Mouse (Mus musculus) lung, embryonic 15.5 days (tissue): ENCODE data around the gene Mpeg1. TPM values are rescaled to one million over a fixed set of nuclear protein-coding genes. Genes with fewer than 3 reads are reported as not detected.

Experiments used
- ATAC-seq: fragments of 200-750 bp; cut with Nextera tagmentation; 2 replicates; pipeline ENCODE4 v1.8.0; 2017; ENCODE audit warnings: moderate number of reproducible peaks, borderline replicate concordance; ENCODE audit not compliant: low FRiP score, low TSS enrichment; ENCODE audit errors: extremely low read depth
- H3K27ac ChIP-seq: fragments of 300-500 bp; sonication (generic); 2 replicates; pipeline ENCODE4 v1.5.1; 2015; ENCODE audit warnings: moderate library complexity, mild to moderate bottlenecking, inconsistent platforms
- H3K27me3 ChIP-seq: fragments of 300-500 bp; sonication (generic); 2 replicates; pipeline ENCODE4 v1.6.1; 2015; ENCODE audit warnings: inconsistent platforms
- H3K36me3 ChIP-seq: fragments of 300-500 bp; sonication (generic); 2 replicates; pipeline ENCODE4 v1.6.1; 2015; ENCODE audit warnings: inconsistent platforms
- H3K4me1 ChIP-seq: fragments of 300-500 bp; sonication (generic); 2 replicates; pipeline ENCODE4 v1.6.1; 2015; ENCODE audit warnings: inconsistent platforms
- H3K4me2 ChIP-seq: fragments of 300-500 bp; sonication (generic); 2 replicates; pipeline ENCODE4 v1.6.1; 2015; ENCODE audit warnings: inconsistent platforms, mild to moderate bottlenecking, moderate library complexity
- H3K4me3 ChIP-seq: fragments of 300-500 bp; sonication (generic); 2 replicates; pipeline ENCODE4 v1.5.1; 2015; ENCODE audit warnings: mild to moderate bottlenecking, inconsistent platforms
- H3K9ac ChIP-seq: fragments of 300-500 bp; sonication (generic); 2 replicates; pipeline ENCODE4 v1.6.1; 2015; ENCODE audit warnings: inconsistent platforms
- H3K9me3 ChIP-seq: fragments of 300-500 bp; sonication (generic); 2 replicates; pipeline ENCODE4 v1.6.1; 2016; ENCODE audit warnings: inconsistent platforms
- WGBS: fragments of 180-500 bp; shearing (Covaris S2); methylation state at CpG from one replicate; pipeline ENCODE4 v1.1.7; 2015; 5-methylcytosine and 5-hydroxymethylcytosine counted together
- polyA plus RNA-seq: library from polyadenylated mRNA; unstranded; fragments of >200 nt; fragmentation: Nextera tagmentation; extraction: Ambion mirVana; gene quantifications from 2 replicates; pipeline ENCODE4 v1.2.1, GENCODE M21; 2015

Gene Mpeg1
- polyA plus RNA-seq, 1 experiment from 2014 or later, result 1.0 TPM

DNA sequence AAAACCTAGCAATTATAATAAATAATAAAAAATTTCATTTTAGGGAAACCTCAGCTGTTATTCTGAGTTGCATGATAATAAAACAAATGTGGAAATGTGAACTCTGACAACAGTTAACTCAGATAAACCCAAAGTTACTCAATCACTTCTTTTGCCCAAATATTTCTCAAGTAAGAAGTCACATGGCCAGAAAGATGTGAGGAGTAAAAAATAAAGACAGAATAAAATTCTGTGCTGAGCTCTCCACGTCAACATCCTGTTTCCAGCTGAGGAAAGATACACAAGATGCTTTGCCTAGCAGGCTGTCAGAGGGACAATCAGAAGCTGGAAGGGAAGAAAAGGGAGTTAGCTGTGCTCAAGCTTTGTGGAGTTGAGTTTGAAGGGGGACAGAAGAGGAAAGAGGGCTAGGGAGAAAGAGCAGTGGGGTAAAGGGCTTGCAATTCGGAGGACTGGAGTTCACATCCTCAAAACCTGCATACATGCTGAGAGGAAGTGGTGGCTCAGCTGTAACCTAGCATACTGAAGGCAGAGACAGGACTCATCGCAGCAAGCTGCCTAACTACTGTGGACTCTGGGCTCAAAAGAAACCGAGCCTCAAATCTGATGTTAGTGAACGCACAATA lies 20.4 kb upstream of the Mpeg1 start:
- WGBS, result 56% methylated on average over 5 of the region's 5 CpGs
- no peak for ATAC-seq
- Histone ChIP-seq H3K4me3 (no peak overlapping the region), H3K27me3 (no peaks in the 10 kb centered on the region), H3K27ac (no peak overlapping the region), H3K36me3 (no peaks in the 10 kb centered on the region), H3K4me1 (no peaks in the 10 kb centered on the region), H3K9me3 (no peaks in the 10 kb centered on the region), H3K4me2 (no peak overlapping the region), H3K9ac (no peak overlapping the region)

DNA sequence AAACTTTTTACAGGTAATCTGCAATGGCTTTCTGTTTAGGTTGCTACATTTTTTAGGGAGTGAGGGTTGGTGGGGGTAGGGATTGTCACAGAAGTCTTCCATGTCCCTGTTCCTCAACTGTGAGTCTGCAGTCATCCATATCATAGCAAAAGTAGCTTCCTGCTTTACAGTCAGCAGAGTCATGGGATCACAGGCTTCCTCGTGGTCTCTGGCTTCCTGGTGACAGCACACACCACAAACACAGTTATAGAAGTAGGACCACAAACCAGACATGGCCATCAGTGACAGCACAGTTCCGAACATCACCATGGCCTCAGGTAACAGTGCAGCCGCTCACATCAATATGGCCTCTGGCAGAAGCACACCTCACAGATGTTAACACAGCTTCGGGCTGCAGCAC lies 18.0 kb upstream of the Mpeg1 start:
- no peaks in the 10 kb centered on the region for H3K27me3 ChIP-seq
- no peak overlapping the region for H3K4me2 ChIP-seq
- H3K4me1 ChIP-seq, result no peaks in the 10 kb centered on the region
- ATAC-seq, result no peak
- WGBS, result 75% methylated on average over 4 of the region's 4 CpGs
- H3K9me3 ChIP-seq, result no peaks in the 10 kb centered on the region
- H3K27ac ChIP-seq, result no peak overlapping the region
- no peak overlapping the region for H3K4me3 ChIP-seq
- no peaks in the 10 kb centered on the region for H3K36me3 ChIP-seq
- no peak overlapping the region for H3K9ac ChIP-seq

DNA sequence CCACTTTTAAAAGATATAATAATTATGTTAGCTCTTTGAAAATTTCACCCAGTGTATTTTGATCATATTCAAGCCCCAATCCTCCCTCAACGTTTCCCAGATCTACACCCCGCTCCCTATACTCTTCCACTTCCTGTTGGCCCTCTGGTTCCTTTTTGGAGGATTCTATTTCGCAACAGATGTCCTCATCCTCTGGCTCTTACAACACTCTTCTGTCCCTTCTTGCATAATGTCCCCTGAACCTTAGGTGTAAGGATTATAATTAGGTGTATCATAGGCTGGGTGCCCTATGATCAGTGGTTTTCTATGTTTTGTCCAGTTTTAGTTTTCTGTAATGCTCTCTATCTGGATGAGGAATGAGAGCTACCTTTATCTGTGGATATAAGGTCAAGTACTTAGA lies 15.6 kb upstream of the Mpeg1 start:
- Histone ChIP-seq H3K4me2 (no peak overlapping the region), H3K4me1 (no peaks in the 10 kb centered on the region), H3K36me3 (no peaks in the 10 kb centered on the region), H3K27me3 (no peaks in the 10 kb centered on the region), H3K9me3 (no peaks in the 10 kb centered on the region), H3K9ac (no peak overlapping the region), H3K4me3 (no peak overlapping the region), H3K27ac (no peak overlapping the region)
- no peak for ATAC-seq
- WGBS, result 67% methylated on average over 3 of the region's 3 CpGs

DNA sequence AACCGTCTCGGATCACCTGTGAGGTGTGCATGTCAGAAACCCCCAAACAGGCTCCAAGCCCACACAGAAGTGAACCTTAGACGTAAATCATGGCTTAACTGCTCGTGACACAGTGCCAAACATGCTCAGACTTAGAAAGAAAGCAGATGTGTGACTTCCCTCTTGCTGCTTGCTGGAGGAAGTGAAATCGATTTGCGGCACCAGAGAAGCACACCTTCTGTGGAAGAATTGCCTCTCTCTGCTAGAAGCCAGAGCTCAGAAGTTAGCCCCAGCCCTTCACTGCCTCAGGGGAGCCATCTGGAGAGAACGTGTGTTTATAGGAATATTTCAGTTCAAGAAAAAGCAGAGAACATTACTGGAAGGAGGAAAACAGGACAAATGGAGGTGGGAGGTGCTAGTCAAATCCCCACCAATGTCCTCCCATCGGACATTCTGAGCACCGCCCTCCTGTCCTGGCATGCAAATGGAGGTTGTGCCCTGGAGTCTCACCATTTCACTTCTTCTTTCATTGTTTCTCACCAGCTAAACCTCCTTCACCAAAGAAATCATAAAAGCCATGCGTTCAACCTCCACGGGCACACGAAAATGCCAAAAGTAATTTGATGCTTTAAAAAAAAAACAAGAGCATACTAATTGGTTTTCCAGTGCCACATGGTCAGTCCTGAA lies 3.0 kb upstream of the Mpeg1 start:
- Histone ChIP-seq H3K9me3 (no peaks in the 10 kb centered on the region), H3K4me1 (peaks cover 1% of the 10 kb centered on the region), H3K27ac (no peak overlapping the region), H3K27me3 (no peaks in the 10 kb centered on the region), H3K4me3 (no peak overlapping the region), H3K4me2 (no peak overlapping the region), H3K36me3 (no peaks in the 10 kb centered on the region), H3K9ac (no peak overlapping the region)
- ATAC-seq, result no peak
- 74% methylated on average over 12 of the region's 12 CpGs for WGBS

DNA sequence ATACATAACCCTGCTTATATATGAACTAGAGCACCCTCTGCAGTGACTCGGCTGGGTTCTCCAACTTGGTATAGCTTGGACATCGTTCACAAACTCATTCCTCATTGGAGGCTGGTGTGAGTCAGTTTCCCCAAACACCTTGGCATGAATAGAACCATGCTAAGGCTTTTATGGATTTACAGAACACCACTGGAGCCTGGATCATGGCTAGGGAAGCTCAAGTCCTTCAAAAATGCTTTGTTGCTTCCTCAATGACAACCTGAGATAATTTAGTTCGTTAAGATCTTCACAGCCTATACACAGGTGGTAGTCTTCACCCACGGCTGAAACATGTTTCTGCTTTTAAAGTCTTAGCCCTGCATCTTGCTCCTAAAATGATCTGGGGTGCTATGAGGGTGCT lies 1.1 kb upstream of the Mpeg1 start:
- no peak for ATAC-seq
- Histone ChIP-seq H3K4me3 (no peak overlapping the region), H3K27me3 (no peaks in the 10 kb centered on the region), H3K27ac (no peak overlapping the region), H3K9me3 (no peaks in the 10 kb centered on the region), H3K4me1 (peaks cover 10% of the 10 kb centered on the region), H3K4me2 (no peak overlapping the region), H3K9ac (no peak overlapping the region), H3K36me3 (no peaks in the 10 kb centered on the region)
- WGBS, result 62% methylated on average over 4 of the region's 4 CpGs

DNA sequence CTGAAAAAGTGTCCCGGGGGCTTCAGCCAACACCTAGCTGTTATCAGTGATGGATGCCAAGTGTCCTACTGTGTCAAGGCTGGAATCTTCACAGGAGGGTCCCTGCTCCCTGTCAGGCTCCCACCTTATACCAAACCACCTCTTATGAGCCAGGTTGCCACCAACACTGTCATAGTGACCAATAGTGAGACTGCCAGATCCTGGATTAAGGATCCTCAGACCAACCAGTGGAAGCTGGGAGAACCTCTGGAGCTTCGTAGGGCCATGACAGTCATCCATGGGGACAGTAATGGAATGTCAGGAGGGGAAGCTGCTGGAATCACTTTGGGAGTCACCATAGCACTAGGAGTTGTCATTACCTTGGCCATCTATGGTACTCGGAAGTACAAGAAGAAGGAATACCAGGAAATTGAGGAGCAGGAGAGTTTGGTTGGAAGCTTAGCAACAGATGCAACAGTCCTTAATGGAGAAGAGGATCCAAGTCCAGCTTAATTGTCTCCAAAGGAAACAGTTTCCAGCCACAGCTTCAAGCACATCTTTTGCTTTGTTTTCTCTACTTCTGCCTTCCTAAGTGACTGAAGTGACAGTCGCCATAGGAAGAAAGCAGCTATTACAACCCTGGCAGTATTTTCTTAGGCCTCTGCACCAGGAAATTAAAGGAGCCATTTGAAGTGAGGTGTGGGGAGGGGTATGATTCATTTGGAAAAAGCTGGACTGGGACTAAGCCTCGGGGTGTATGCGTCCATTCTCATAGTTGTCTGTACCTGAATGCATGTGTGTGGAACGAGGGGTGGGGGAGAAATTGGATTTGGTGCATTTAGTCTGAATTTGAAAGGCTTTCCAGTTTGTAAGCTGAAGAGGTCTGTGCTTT lies 2.5 kb downstream of the Mpeg1 start:
- H3K9me3 ChIP-seq, result no peaks in the 10 kb centered on the region
- peak; percentile 33 for ATAC-seq
- H3K27me3 ChIP-seq, result no peaks in the 10 kb centered on the region
- H3K4me1 ChIP-seq, result peaks cover 10% of the 10 kb centered on the region
- H3K36me3 ChIP-seq, result peaks cover 2% of the 10 kb centered on the region; the same call in 1 of the 2 replicates
- H3K4me3 ChIP-seq, result no peak overlapping the region
- 63% methylated on average over 7 of the region's 7 CpGs for WGBS
- peak overlapping the region; percentile 90 for H3K27ac ChIP-seq
- H3K4me2 ChIP-seq, result no peak overlapping the region
- no peak overlapping the region for H3K9ac ChIP-seq

DNA sequence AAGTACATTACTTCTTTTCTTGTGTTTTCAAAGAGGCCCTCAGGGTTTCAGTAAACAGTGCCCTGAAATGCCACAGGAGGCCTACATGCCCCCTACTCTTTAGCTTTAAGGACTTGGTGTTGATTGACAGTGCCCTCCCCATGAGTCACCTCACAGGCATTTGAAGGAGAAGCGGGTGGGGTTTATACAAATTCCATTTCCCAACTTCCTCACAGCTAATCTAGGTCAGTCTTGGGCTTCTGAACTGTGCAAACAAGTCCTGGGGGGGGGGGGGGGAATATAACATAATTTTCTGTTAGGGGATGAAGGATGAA lies 3.1 kb downstream of the Mpeg1 start:
- Histone ChIP-seq H3K27me3 (no peaks in the 10 kb centered on the region), H3K27ac (peak overlapping the region; percentile 90), H3K9ac (no peak overlapping the region), H3K9me3 (no peaks in the 10 kb centered on the region), H3K4me2 (no peak overlapping the region), H3K4me1 (peaks cover 10% of the 10 kb centered on the region), H3K4me3 (no peak overlapping the region), H3K36me3 (peaks cover 6% of the 10 kb centered on the region; the same call in 1 of the 2 replicates)
- peak; percentile 87 for ATAC-seq
- 5% methylated on average over 1 of the region's 1 CpGs for WGBS

DNA sequence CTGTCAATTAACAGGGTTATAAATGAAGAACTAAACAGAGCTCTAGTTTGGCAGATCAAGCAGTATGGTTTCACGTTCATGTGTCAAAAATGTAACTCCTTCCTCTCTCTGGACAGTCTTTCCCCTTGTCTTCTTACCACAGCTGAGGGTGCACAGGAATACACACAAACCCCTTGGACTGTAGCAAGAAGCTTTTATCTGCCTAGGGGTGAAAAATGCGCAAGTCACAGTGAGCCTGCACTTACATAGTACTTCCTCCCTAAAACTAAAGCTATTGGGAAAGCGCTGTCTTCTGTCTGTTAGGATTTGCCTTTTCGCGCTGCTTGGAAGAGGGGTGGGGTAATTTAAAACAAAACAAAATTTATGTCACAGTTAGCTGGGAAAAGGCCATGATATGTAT lies 3.5 kb downstream of the Mpeg1 start:
- no peak for ATAC-seq
- no peak overlapping the region for H3K4me2 ChIP-seq
- 62% methylated on average over 5 of the region's 5 CpGs for WGBS
- peak overlapping the region; percentile 90 for H3K27ac ChIP-seq
- no peak overlapping the region for H3K4me3 ChIP-seq
- H3K9me3 ChIP-seq, result no peaks in the 10 kb centered on the region
- peaks cover 10% of the 10 kb centered on the region for H3K4me1 ChIP-seq
- no peak overlapping the region for H3K9ac ChIP-seq
- peaks cover 11% of the 10 kb centered on the region; the same call in 1 of the 2 replicates for H3K36me3 ChIP-seq
- H3K27me3 ChIP-seq, result no peaks in the 10 kb centered on the region

DNA sequence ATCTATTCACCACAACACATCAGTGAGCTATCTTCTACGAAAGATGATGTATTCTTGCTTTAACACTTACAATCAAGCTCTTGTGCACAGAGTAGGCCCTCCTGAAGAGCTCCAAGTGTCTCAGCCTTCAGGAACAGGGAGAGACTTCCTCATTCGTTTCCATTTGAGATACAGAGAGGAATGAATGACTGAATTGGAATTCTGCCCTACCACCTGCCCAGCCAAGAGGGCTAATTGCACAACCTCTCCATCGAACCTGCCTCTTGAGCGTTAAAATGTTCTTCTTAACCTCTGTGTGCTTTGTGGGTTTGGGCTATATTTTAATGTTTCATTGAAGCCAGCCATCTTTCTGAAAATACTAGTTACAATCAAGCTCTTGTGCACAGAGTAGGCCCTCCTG lies 4.1 kb downstream of the Mpeg1 start:
- Histone ChIP-seq H3K36me3 (peaks cover 16% of the 10 kb centered on the region), H3K9me3 (no peaks in the 10 kb centered on the region), H3K4me3 (no peak overlapping the region), H3K4me2 (no peak overlapping the region), H3K4me1 (peaks cover 10% of the 10 kb centered on the region), H3K9ac (no peak overlapping the region), H3K27me3 (no peaks in the 10 kb centered on the region), H3K27ac (peak overlapping the region; percentile 90)
- ATAC-seq, result no peak
- WGBS, result 46% methylated on average over 4 of the region's 4 CpGs

DNA sequence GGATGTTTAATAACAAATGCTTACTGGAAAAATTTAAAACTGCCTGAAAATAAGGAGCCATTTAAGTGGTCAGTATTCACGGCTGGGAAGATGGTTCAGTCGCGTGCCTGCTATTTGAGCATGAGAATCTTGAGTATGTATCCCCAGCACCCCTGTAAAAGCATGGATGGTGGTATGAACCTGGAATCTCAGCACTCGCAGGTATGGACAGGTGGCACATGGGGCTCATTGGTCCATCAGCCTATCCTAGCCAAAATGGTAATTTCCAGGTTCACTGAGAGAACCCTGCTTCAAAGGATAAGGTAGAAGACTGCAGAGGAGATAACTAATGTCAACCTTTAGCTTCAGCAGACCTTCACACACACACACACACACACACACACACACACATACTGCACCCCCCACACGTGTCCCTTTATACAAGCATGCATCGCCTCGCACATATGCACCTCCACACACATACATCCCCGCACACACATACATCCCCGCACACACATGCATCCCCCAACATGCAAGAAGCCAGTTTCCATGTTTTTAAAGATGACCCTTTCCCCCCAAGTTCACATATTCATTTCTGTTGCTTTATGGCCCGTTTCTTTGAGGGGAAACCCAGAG lies 5.1 kb downstream of the Mpeg1 start:
- peaks cover 10% of the 10 kb centered on the region for H3K4me1 ChIP-seq
- ATAC-seq, result no peak
- peaks cover 19% of the 10 kb centered on the region for H3K36me3 ChIP-seq
- H3K9ac ChIP-seq, result no peak overlapping the region
- no peaks in the 10 kb centered on the region for H3K9me3 ChIP-seq
- no peak overlapping the region for H3K4me3 ChIP-seq
- WGBS, result 85% methylated on average over 10 of the region's 10 CpGs
- H3K4me2 ChIP-seq, result no peak overlapping the region
- H3K27ac ChIP-seq, result peak overlapping the region; percentile 90
- H3K27me3 ChIP-seq, result no peaks in the 10 kb centered on the region

DNA sequence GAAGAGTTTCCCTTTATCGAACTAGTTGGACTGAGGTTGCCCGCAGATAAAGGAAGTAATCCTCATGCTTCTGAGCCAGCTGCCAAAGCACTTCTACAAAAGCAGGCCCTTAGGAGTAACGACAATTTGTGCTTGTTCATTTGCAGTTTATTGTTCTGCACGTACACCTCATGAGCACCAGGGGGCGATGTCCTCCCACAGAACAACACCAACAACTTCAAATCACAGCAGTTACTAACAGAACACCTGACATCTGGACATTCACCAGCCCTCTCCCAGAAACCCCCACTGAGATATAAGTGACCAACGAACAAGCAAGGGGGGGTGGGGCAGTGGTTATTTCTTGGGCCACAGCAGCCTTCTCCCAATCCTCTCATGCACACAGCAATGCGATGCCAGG lies 5.6 kb downstream of the Mpeg1 start:
- H3K4me1 ChIP-seq, result peaks cover 13% of the 10 kb centered on the region
- peaks cover 19% of the 10 kb centered on the region for H3K36me3 ChIP-seq
- H3K4me3 ChIP-seq, result no peak overlapping the region
- ATAC-seq, result peak; percentile 19; the same call in 1 of the 2 replicates
- no peak overlapping the region for H3K9ac ChIP-seq
- H3K27ac ChIP-seq, result peak overlapping the region; percentile 90
- WGBS, result 25% methylated on average over 7 of the region's 7 CpGs
- H3K9me3 ChIP-seq, result no peaks in the 10 kb centered on the region
- H3K27me3 ChIP-seq, result no peaks in the 10 kb centered on the region
- no peak overlapping the region for H3K4me2 ChIP-seq

DNA sequence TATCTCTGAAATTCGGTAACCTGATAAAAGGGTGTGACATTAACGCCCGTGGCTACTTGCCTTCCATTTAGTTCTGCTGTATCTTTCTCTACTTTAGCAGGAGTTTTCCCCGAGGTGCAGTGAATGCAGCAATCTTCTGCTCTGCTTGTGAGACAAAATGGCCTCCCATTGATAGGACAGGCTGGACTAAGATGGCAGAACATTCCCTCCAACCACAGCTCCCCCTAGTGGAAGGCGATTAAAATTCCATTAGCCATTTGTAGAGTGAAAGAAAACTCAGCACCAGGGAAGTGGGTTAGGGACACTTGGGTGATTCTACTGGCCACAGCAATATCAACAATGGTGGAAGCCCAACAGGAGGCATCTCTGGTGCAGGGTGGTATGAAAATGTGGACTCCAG lies 6.9 kb downstream of the Mpeg1 start:
- Histone ChIP-seq H3K4me3 (no peak overlapping the region), H3K4me2 (no peak overlapping the region), H3K27ac (no peak overlapping the region), H3K9ac (no peak overlapping the region), H3K36me3 (peaks cover 19% of the 10 kb centered on the region), H3K4me1 (peaks cover 24% of the 10 kb centered on the region), H3K9me3 (no peaks in the 10 kb centered on the region), H3K27me3 (no peaks in the 10 kb centered on the region)
- 77% methylated on average over 5 of the region's 5 CpGs for whole genome bisulfite sequencing
- ATAC-seq, result no peak
